Mouse (Mus musculus): ENCODE data around the gene Slc27a5.

DNA sequence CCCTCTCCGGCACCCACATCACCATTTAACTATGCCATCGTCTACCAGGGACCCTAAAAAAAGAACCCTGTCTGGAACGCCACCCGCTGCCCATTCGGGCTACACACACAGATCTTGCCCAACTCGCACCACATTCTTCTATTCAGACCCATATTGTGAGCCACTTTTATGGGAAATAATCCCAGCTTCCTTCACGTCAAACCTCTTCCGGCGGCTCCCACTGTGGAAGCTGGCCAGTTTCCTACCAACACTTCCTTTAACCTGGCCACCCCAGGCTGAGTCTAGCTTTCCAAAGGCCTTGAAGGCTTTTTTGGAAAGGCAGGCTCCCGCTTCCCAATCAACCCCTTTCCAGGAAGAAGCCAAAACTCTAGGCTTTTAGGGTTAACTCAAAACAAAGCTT, 8.5 kb upstream of the Slc27a5 start:
- TF ChIP-seq HCFC1 (IDR thresholded peaks at IDR 0.05; ENCODE audit: borderline replicate concordance, insufficient read depth, low read length) (no peak), CHD2 (IDR thresholded peaks at IDR 0.05; ENCODE audit: low read depth, low read length) (no peak)
